Mouse (Mus musculus) gonadal fat pad, adult 2 months (tissue): Measurements from ENCODE around the gene Nme7. TPM values are rescaled to one million over a fixed set of nuclear protein-coding genes. Genes with fewer than 3 reads are reported as not detected.

ENCODE experiments used
- DNase-seq: peaks from one replicate; pipeline ENCODE4 v3.0.0-alpha.2; 2012; ENCODE audit warnings: low read depth
- polyA plus RNA-seq: library from polyadenylated mRNA; depleted of rRNA; stranded (reverse); fragments of >200 nt; gene quantifications from 2 replicates; pipeline ENCODE4 v1.2.3, GENCODE M21; 2012; rRNA removed

The Nme7 gene
- 9.1 and 9.6 TPM in 2 replicates for polyA plus RNA-seq

GRCm38 (mm10) chr1:164303821-164304220 is at the start of gene Nme7:
TSS of gene Nme7 (plus strand) at chr1:164304121.
- no peak for DNase-seq

DNA sequence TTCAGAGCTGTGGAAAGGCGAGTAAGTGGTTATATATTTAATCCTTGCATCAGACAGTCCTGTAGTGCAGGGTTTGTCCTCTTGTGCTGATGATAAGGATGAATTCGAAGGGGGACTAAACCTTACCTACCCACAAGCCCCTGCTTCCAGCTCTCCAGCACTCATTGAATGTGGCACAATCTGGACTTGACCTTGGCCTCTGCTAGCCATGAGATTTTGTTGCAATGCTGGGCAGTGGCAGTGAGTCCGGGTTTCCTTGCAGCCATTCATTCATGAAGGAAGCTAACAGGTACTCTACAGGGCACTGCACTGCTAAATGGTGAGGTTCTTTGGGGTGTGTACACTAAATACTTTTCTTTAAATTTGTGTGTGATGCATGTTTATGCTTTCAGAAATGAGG is 49.1 kb upstream of the Nme7 start:
- no peak for DNase-seq

GRCm38 (mm10) chr1:164260171-164261028 is 43.5 kb upstream of the Nme7 start:
- DNase-seq, result no peak

DNA sequence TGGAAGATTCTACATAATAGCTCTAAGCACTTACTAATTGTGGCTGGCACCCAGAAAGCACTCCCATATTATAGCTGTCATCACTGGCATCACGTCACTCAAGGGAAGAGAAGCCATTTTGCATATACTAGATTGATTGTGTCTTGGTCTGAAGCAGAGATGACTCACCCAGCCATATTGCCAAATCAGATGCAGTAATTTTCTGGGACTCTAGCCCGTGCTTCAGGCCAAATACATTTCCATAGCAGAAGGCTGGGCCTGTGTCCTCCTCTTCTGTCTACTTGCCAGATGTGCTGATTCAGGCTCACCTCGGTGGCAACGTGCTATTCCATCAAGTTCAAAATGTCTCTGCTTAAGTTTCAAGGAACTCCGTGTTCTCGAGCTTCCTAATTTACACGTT is 42.4 kb upstream of the Nme7 start:
- DNase-seq, result peak; percentile 97

- DNase-seq, result no peak
Observed at GRCm38 (mm10) chr1:164270941-164271340, 33.0 kb upstream of the Nme7 start.

GRCm38 (mm10) chr1:164273659-164274058 is 30.3 kb upstream of the Nme7 start:
- no peak for DNase-seq

DNA sequence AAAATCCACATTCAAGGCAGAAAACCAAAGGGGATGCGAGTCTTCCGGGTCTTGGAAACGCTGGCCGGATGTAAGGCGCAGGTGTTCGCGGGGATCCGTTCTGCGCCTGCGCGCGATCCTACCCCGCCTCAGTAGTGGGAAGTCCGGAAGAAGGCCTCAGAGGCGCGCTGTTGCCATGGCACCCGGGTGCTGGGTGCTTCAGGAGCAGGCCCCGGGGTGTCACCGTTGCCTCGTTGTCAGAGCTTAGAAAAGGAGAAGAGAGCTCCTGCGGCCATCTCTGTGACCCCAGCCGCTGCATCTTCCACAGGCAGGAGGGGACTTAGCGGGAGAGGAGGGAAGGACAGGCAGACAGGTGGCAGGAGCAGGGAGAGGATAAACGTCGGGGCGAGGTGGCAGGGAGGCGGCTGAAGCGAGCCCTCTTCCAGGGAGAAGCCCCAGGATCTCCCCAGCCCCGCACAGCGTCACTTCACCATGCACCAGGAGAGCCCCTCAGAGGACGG is 28.4 kb upstream of the Nme7 start, which contains the start of gene Ccdc181:
TSS of gene Ccdc181 (plus strand) at position 131 of the 500 bp plus-strand sequence.
- no peak for DNase-seq

DNA sequence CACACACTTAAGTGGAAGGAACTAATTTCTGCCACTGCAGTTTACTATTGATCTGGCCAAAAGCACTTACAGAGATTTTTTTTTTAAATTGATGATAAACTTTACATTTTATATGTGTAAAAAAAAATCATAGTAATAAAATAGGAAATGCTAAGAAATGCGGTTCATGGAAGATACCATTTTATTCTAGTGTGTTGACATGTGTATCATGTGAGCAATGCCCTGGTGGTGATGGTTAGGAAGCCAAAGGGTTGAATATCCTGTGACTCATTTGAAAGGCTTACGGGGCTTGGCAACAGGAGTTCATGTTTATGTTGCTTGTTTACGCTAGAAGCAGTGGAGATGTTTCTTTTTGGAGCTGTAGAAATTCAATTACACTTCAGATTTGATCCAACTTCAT is 27.4 kb upstream of the Nme7 start:
- no peak for DNase-seq

DNA sequence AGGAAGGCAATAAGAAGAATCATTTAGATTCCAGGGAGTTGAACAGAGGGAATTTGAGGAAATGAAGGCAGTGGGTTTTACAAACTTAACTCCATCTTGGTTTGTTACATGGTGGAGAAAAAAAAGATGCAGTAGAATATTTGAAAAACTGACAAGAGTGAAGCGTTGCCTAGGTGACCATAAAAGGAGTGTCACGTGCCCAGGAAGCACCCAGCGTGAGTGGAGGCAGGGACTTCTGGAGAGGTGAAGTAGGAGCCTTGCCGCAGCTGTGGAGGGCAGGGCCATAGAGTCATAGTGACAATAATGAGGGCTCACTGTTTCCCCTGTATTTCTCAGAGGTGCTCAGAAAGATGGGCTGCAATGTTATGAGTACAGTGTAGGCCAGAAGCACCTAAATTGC is 24.6 kb upstream of the Nme7 start:
- no peak for DNase-seq

DNA sequence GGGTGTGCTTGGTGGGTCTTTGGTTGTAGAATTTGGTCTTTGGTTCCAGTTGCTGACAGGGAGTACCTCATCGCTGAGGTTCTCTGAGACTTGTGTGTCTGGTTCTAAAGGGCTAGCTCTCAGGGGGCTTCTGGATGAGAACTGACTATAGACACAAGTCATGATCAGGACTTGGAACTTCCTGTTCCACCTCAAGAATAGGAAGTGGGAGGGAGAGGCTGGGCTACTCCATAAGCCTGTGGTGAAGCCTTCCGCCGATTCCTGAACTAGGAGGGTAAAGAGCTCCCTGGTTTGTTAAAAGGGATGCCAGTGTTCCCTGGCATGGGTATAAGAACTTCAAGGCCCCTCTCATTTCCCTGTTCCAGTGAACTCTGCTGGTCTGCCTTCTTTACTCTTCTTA is 19.9 kb upstream of the Nme7 start:
- DNase-seq, result no peak

- no peak for DNase-seq
Observed at GRCm38 (mm10) chr1:164287406-164287805, 16.5 kb upstream of the Nme7 start.

- DNase-seq, result no peak
Observed at GRCm38 (mm10) chr1:164292040-164292439, 11.9 kb upstream of the Nme7 start.

DNA sequence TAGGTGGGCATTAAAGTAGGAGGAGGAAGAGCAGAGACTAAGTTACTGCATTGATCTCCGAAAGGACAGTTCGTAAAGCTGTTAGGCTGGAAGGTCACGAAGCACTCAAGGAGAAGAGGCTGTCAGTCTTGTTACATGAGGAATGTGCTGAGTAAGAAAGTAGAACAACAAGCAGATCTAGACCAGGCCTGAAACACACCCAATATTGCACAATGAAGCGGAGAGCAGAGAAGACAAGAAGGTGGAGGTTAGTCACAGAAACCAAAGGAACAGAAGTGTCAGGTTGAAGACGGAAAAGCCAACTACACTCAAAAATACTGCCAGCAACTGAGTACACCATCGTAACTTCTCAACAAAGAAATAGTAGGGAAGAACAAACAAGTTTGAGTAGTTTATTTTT is 9.8 kb upstream of the Nme7 start:
- no peak for DNase-seq

DNA sequence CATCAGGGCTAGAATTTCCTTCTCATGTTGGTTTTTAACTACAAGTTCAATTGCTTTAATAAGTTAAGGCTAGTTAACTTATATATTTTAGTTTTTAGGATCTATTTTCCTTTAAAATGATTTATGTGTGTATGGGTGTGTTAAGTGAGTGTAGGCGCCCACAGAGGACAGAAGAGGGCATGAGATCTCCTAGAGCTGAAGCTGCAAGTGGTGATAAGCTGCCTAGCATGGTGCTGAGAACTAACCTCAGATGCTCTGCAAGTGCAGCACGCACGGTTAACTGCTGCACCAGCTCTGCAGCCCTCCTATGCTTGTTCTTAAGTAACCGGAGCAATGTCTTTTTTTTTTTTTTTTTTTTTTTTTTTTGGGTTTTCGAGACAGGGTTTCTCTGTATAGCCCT is 7.4 kb upstream of the Nme7 start:
- no peak for DNase-seq

- DNase-seq, result no peak
Observed at GRCm38 (mm10) chr1:164301949-164302348, 2.0 kb upstream of the Nme7 start.

- peak; percentile 85 for DNase-seq
Observed at GRCm38 (mm10) chr1:164307124-164307751, 3.3 kb downstream of the Nme7 start, which contains the start of gene Blzf1. TSS of gene Blzf1 (minus strand) at chr1:164307489.

- no peak for DNase-seq
Observed at GRCm38 (mm10) chr1:164307922-164308321, 4.0 kb downstream of the Nme7 start.

- no peak for DNase-seq
Observed at GRCm38 (mm10) chr1:164314085-164314484, 10.2 kb downstream of the Nme7 start.

- DNase-seq, result no peak
Observed at GRCm38 (mm10) chr1:164315266-164315665, 11.3 kb downstream of the Nme7 start.

- no peak for DNase-seq
Observed at GRCm38 (mm10) chr1:164316697-164317096, 12.8 kb downstream of the Nme7 start.

GRCm38 (mm10) chr1:164317261-164317660 is 13.3 kb downstream of the Nme7 start:
- no peak for DNase-seq

DNA sequence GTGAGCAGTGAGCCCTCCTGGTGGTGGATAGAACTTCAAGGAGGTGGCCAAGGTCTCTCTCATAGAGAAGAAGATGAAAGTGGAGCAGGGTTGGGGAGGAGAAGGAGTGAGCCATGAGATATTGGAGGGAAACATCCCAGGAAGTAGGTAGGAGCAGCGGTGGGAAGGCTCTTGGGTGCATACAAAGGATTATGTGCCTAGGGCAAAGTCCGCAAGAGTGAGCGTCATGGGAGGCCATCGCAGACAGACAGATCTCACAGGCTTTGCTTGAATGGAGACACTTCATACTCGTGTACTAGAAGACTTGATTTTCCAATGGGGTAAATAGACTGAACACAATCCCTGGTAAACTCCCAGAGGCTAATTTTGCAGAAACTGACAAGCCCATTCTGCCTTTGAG is 14.6 kb downstream of the Nme7 start:
- no peak for DNase-seq
